Comparison of ENCODE assay signal across 15 mouse cellular contexts in the genomic region with DNA sequence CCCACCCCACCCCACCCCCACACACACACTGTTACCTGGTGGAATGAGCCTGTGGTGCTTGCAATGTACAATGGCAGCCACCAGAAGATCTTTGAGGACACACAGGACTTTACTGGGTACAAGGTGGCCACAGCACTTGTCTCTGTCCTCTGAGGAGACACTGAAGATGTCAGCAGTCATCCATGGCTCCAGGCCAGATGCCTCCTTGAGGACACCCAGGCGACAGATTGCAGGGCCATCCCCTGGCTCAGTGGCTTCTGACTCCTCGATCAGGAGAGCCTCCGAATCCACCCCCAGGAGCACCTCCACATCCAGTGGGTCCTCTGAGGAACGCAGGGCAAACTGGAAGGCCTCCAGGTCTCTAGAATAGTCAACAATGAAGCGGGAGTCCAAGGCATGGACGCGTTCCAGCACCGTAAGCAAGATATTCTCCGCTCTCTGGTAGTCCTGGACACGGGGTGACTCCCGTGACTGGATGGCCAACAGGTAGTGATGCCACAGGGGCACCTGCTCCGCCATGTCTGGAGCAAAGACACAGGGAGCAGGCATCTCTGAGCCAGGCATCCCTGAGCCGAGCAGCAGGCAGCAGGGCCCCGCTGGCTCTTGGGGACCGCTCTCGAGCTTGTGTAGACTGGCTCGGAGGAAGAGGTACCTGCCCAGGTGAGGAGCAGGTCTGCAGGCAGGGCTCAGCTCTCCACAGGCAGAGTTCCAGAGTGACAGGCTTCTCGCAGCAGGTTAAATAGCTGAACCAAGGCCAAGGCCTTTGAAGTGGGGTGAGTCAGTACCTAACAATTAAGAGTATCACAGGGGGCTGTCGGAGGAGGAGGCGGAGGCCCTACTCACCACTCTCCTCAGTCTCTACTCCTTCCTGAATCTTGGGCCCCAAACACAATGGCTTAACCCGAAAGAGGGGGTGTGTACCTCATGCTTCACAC. TPM values are rescaled to one million over a fixed set of nuclear protein-coding genes. Genes with fewer than 3 reads are reported as not detected.
A peak's percentile ranks its signal among the peaks of the same experiment; 100 is the strongest.
DNase-seq lines count a peak whose midpoint lies in the region; ATAC-seq and TF ChIP-seq lines count a peak whose summit lies in the region.
"Had no signal": no experiment of that assay in that cellular context is flagged by ENCODE, and none has a peak within 500 bp of the region (broad histone marks: within the 10 kb centered on the region; RNA-seq: fewer than 3 reads in every experiment).

No protein-coding gene starts in this region.

- no peak overlapping the region for H3K27ac ChIP-seq in kidney, embryonic 14.5 days (ENCODE audit: low read depth, low read length)
- H3K27ac ChIP-seq in small intestine, adult 2 months (ENCODE audit: insufficient read depth, low read depth, low read length), result peak overlapping the region; percentile 80
- no peak overlapping the region for H3K27ac ChIP-seq in hindbrain, embryonic 10.5 days
- H3K27ac ChIP-seq: embryonic facial prominence, embryonic 12.5 days; hindbrain, postnatal 0 days; macrophage had no signal

- peak overlapping the region; percentile 12; the same call in 1 of the 2 replicates for H3K9ac ChIP-seq in kidney, embryonic 14.5 days (ENCODE audit: low read depth, low read length)
- H3K9ac ChIP-seq: embryonic facial prominence, embryonic 12.5 days; heart, embryonic 12.5 days had no signal

- H3K4me2 ChIP-seq in kidney, embryonic 14.5 days (replicated peaks; ENCODE audit: low read depth, low read length), result no peak overlapping the region
- H3K4me2 ChIP-seq: embryonic facial prominence, embryonic 12.5 days; heart, embryonic 12.5 days had no signal

- H3K4me3 ChIP-seq in kidney, embryonic 14.5 days (ENCODE audit: low read length), result no peak overlapping the region
- H3K4me3 ChIP-seq in small intestine, adult 2 months (ENCODE audit: low read depth, low read length), result peak overlapping the region; percentile 66
- H3K4me3 ChIP-seq in hindbrain, embryonic 10.5 days, result no peak overlapping the region
- H3K4me3 ChIP-seq: embryonic facial prominence, embryonic 12.5 days; heart, embryonic 12.5 days had no signal

- no peak for TF ChIP-seq POLR2A in small intestine, adult 2 months (IDR thresholded peaks at IDR 0.05; ENCODE audit: low read depth, low read length)

- ATAC-seq in kidney, embryonic 14.5 days (ENCODE audit: low FRiP score, low TSS enrichment), result no peak
- no peak for ATAC-seq in megakaryocyte, adult 5-6 weeks (ENCODE audit: poor library complexity, severe bottlenecking)
- ATAC-seq: hindbrain, postnatal 0 days had no signal

- H3K9me3 ChIP-seq in kidney, embryonic 14.5 days (ENCODE audit: control insufficient read depth, low read length), result no peaks in the 10 kb centered on the region
- H3K9me3 ChIP-seq in hindbrain, embryonic 10.5 days, result no peaks in the 10 kb centered on the region
- H3K9me3 ChIP-seq: embryonic facial prominence, embryonic 12.5 days; heart, embryonic 12.5 days had no signal

- no peak for DNase-seq in kidney, adult 9 months
- peak; percentile 41 to 66 for DNase-seq in cerebellum, postnatal 14 days
- DNase-seq in kidney, postnatal 36 days, result peak; percentile 21 to 25
- no peak for DNase-seq in hindbrain, embryonic 10.5 days (ENCODE audit: low spot score)
- DNase-seq in left cerebral cortex, adult 11 months (ENCODE audit: low spot score), result no peak

- H3K36me3 ChIP-seq in kidney, embryonic 14.5 days (ENCODE audit: control insufficient read depth, insufficient read depth, low read length), result no peaks in the 10 kb centered on the region
- H3K36me3 ChIP-seq in small intestine, adult 2 months (ENCODE audit: control insufficient read depth, insufficient read depth, low read length), result no peaks in the 10 kb centered on the region
- H3K36me3 ChIP-seq in hindbrain, embryonic 10.5 days, result no peaks in the 10 kb centered on the region
- H3K36me3 ChIP-seq: embryonic facial prominence, embryonic 12.5 days; heart, embryonic 12.5 days had no signal

- H3K4me1 ChIP-seq in kidney, embryonic 14.5 days (ENCODE audit: control insufficient read depth, insufficient read depth, low read length), result 0 out of 2 replicates have a peak, but pooled peaks cover 6% of the 10 kb centered on the region
- H3K4me1 ChIP-seq in small intestine, adult 2 months (ENCODE audit: control insufficient read depth, insufficient read depth, insufficient read length, low read length), result peaks cover 42% of the 10 kb centered on the region
- peaks cover 19% of the 10 kb centered on the region for H3K4me1 ChIP-seq in hindbrain, embryonic 10.5 days (replicated peaks)
- H3K4me1 ChIP-seq: embryonic facial prominence, embryonic 12.5 days had no signal

- WGBS in kidney, embryonic 14.5 days, result 75% methylated on average over 21 of the region's 21 CpGs
- 28% methylated on average over 21 of the region's 21 CpGs for WGBS in small intestine, adult 2 months
- WGBS in hindbrain, embryonic 10.5 days, result 87% methylated on average over 21 of the region's 21 CpGs

- no peak for TF ChIP-seq CTCF in small intestine, adult 2 months (IDR thresholded peaks at IDR 0.05; ENCODE audit: extremely low read depth, insufficient read length, insufficient replicate concordance, low read depth, low read length)

- no peaks in the 10 kb centered on the region for H3K27me3 ChIP-seq in kidney, embryonic 14.5 days (ENCODE audit: control insufficient read depth, insufficient read depth, low read length)
- H3K27me3 ChIP-seq in small intestine, adult 2 months (ENCODE audit: control insufficient read depth, insufficient read depth, low read length), result no peaks in the 10 kb centered on the region
- no peaks in the 10 kb centered on the region for H3K27me3 ChIP-seq in hindbrain, embryonic 10.5 days (ENCODE audit: insufficient read depth, poor library complexity, severe bottlenecking)
- H3K27me3 ChIP-seq: embryonic facial prominence, embryonic 12.5 days had no signal

RNA-seq across cellular contexts. Expression of a gene that starts 0.9 kb away (rescaled TPM):
- polyA plus RNA-seq in kidney, embryonic 14.5 days (2014; fragmentation: Nextera tagmentation; extraction: Ambion mirVana), result 0.42 and 0.49 TPM in 2 replicates
- 3.0 and 13.5 TPM in 2 replicates for polyA plus RNA-seq in small intestine, adult 2 months (2012; rRNA removed)
- 0.78 and 1.1 TPM in 2 replicates for polyA plus RNA-seq in hindbrain, embryonic 10.5 days (2016; fragmentation: Nextera tagmentation; extraction: Ambion mirVana)
- total RNA-seq in megakaryocyte, adult 5-6 weeks (2015), result not detected in 2 replicates
- not detected in 2 replicates for total RNA-seq in megakaryocyte, adult 5-6 weeks (2017)
- polyA plus RNA-seq: heart, embryonic 12.5 days; macrophage; testis, adult 2 months had no signal

RNA-seq across cellular contexts. Expression of a gene that starts 8.7 kb away (rescaled TPM):
- polyA plus RNA-seq in kidney, embryonic 14.5 days (2014; fragmentation: Nextera tagmentation; extraction: Ambion mirVana), result 0.14 and 0.20 TPM in 2 replicates
- 0.08 TPM in 1 of 2 replicates, not detected in the other for polyA plus RNA-seq in small intestine, adult 2 months (2012; rRNA removed)
- 0.07 and 0.30 TPM in 2 replicates for polyA plus RNA-seq in hindbrain, embryonic 10.5 days (2016; fragmentation: Nextera tagmentation; extraction: Ambion mirVana)
- total RNA-seq in megakaryocyte, adult 5-6 weeks (2015), result not detected in 2 replicates
- total RNA-seq in megakaryocyte, adult 5-6 weeks (2017), result not detected in 2 replicates
- polyA plus RNA-seq: macrophage had no signal

RNA-seq across cellular contexts. Expression of a gene that starts 24.8 kb away (rescaled TPM):
- not detected in 2 replicates for polyA plus RNA-seq in kidney, embryonic 14.5 days (2014; fragmentation: Nextera tagmentation; extraction: Ambion mirVana)
- 0.14 and 0.58 TPM in 2 replicates for polyA plus RNA-seq in small intestine, adult 2 months (2012; rRNA removed)
- not detected in 2 replicates for polyA plus RNA-seq in hindbrain, embryonic 10.5 days (2016; fragmentation: Nextera tagmentation; extraction: Ambion mirVana)
- total RNA-seq in megakaryocyte, adult 5-6 weeks (2015), result not detected in 2 replicates
- total RNA-seq in megakaryocyte, adult 5-6 weeks (2017), result not detected in 2 replicates
- total RNA-seq: hindbrain, postnatal 0 days; left cerebral cortex, adult 8-10 months had no signal
- polyA plus RNA-seq: brain, embryonic 14.5 days; embryonic facial prominence, embryonic 12.5 days; heart, embryonic 12.5 days; hindbrain, postnatal 0 days; macrophage; testis, adult 2 months had no signal

RNA-seq across cellular contexts. Expression of a gene that starts 58.1 kb away (rescaled TPM):
- polyA plus RNA-seq in kidney, embryonic 14.5 days (2014; fragmentation: Nextera tagmentation; extraction: Ambion mirVana), result 3.2 and 6.9 TPM in 2 replicates
- polyA plus RNA-seq in small intestine, adult 2 months (2012; rRNA removed), result 1.3 and 2.0 TPM in 2 replicates
- polyA plus RNA-seq in hindbrain, embryonic 10.5 days (2016; fragmentation: Nextera tagmentation; extraction: Ambion mirVana), result 48.2 and 79.0 TPM in 2 replicates
- not detected in 2 replicates for total RNA-seq in megakaryocyte, adult 5-6 weeks (2015)
- not detected in 2 replicates for total RNA-seq in megakaryocyte, adult 5-6 weeks (2017)

Comparison
In these comparisons a context has a peak if more than half of its experiments do, and no peak if none do; other contexts are left out.
1. DNase-seq: peak in cerebellum, postnatal 14 days (2 of 2) and kidney, postnatal 36 days (2 of 2); none in kidney, adult 9 months (single experiment), hindbrain, embryonic 10.5 days (single experiment) and left cerebral cortex, adult 11 months (single experiment).